Comparison of ENCODE assay signal across 7 mouse cellular contexts in genomic region chr1:133908659-133909575, GRCm38 (mm10). TPM values are rescaled to one million over a fixed set of nuclear protein-coding genes. Genes with fewer than 3 reads are reported as not detected.
DNase-seq lines count a peak whose midpoint lies in the region; ATAC-seq and TF ChIP-seq lines count a peak whose summit lies in the region.

No protein-coding gene starts in this region.

- H3K4me2 ChIP-seq in heart, embryonic 15.5 days, result peak overlapping the region; percentile 93

- H3K4me3 ChIP-seq in G1E (ENCODE audit: low read depth, low read length), result peak overlapping the region; percentile 69
- peak overlapping the region; percentile 51 for H3K4me3 ChIP-seq in heart, embryonic 15.5 days
- peak overlapping the region; percentile 56 for H3K4me3 ChIP-seq in small intestine, adult 2 months (ENCODE audit: low read depth, low read length)

- 12% methylated on average over 27 of the region's 27 CpGs for WGBS in heart, embryonic 15.5 days
- 4% methylated on average over 27 of the region's 27 CpGs for WGBS in small intestine, adult 2 months

- H3K9me3 ChIP-seq in G1E (replicated peaks), result no peaks in the 10 kb centered on the region
- H3K9me3 ChIP-seq in heart, embryonic 15.5 days (replicated peaks), result no peaks in the 10 kb centered on the region

- no peak for TF ChIP-seq CTCF in G1E (IDR thresholded peaks at IDR 0.05; ENCODE audit: low read depth, low read length)
- TF ChIP-seq CTCF in small intestine, adult 2 months (IDR thresholded peaks at IDR 0.05; ENCODE audit: extremely low read depth, insufficient read length, insufficient replicate concordance, low read depth, low read length), result peak; percentile 9; the same call in 1 of the 2 replicates

- H3K27me3 ChIP-seq in G1E (ENCODE audit: insufficient read depth, low read length), result peaks cover 44% of the 10 kb centered on the region
- H3K27me3 ChIP-seq in heart, embryonic 15.5 days, result peaks cover 17% of the 10 kb centered on the region; the same call in 1 of the 2 replicates
- no peaks in the 10 kb centered on the region; the same call in 1 of the 2 replicates for H3K27me3 ChIP-seq in small intestine, adult 2 months (ENCODE audit: control insufficient read depth, insufficient read depth, low read length)

- DNase-seq in CD4-positive, CD25-positive, alpha-beta regulatory T cell, adult 2 months (ENCODE audit: low read depth, low spot score), result peak; percentile 51
- peak; percentile 53 for DNase-seq in G1E (ENCODE audit: low spot score)
- DNase-seq in embryo, embryonic 11 days, result peak; percentile 53
- DNase-seq in kidney, postnatal 10 days, result peak; percentile 77
- DNase-seq in lung, postnatal 14 days, result peak; percentile 51

- peak overlapping the region; percentile 73 for H3K27ac ChIP-seq in heart, embryonic 15.5 days
- peak overlapping the region; percentile 37; the same call in 1 of the 2 replicates for H3K27ac ChIP-seq in small intestine, adult 2 months (ENCODE audit: insufficient read depth, low read depth, low read length)

- no peak for ATAC-seq in G1E (ENCODE audit: extremely low read depth, insufficient number of reproducible peaks, low FRiP score, poor library complexity, severe bottlenecking)
- peak; percentile 28; the same call in 1 of the 2 replicates for ATAC-seq in heart, embryonic 15.5 days (replicated peaks; ENCODE audit: insufficient number of reproducible peaks, insufficient read depth, low FRiP score, low read depth)

- H3K9ac ChIP-seq in heart, embryonic 15.5 days, result peak overlapping the region; percentile 65

- peaks cover 56% of the 10 kb centered on the region for H3K4me1 ChIP-seq in G1E (ENCODE audit: insufficient read depth, low read depth, low read length)
- peaks cover 21% of the 10 kb centered on the region for H3K4me1 ChIP-seq in heart, embryonic 15.5 days (replicated peaks)
- H3K4me1 ChIP-seq in small intestine, adult 2 months (ENCODE audit: control insufficient read depth, insufficient read depth, insufficient read length, low read length), result peaks cover 3% of the 10 kb centered on the region

- H3K36me3 ChIP-seq in G1E (replicated peaks), result no peaks in the 10 kb centered on the region
- H3K36me3 ChIP-seq in heart, embryonic 15.5 days, result no peaks in the 10 kb centered on the region
- no peaks in the 10 kb centered on the region for H3K36me3 ChIP-seq in small intestine, adult 2 months (ENCODE audit: control insufficient read depth, insufficient read depth, low read length)

- no peak; the same call in 1 of the 2 replicates for TF ChIP-seq POLR2A in small intestine, adult 2 months (IDR thresholded peaks at IDR 0.05; ENCODE audit: low read depth, low read length)

RNA-seq across cellular contexts. Expression of gene Optc, which starts 1.1 kb away (rescaled TPM):
- total RNA-seq in G1E (2014; fragmentation: Nextera tagmentation) (not detected in 2 replicates), G1E (2017) (0.12 TPM in 1 of 2 replicates, not detected in the other)
- polyA plus RNA-seq in G1E (2012), result not detected in 2 replicates
- polyA plus RNA-seq in heart, embryonic 15.5 days (2015; fragmentation: Nextera tagmentation; extraction: Ambion mirVana), result 0.18 and 0.36 TPM in 2 replicates
- polyA plus RNA-seq in small intestine, adult 2 months (2012; rRNA removed), result 5.0 and 8.3 TPM in 2 replicates

RNA-seq across cellular contexts. Expression of gene Prelp, which starts 12.3 kb away (rescaled TPM):
- total RNA-seq in G1E (2014; fragmentation: Nextera tagmentation), result not detected in 2 replicates
- total RNA-seq in G1E (2017), result 0.06 and 0.11 TPM in 2 replicates
- 0.04 and 0.10 TPM in 2 replicates for polyA plus RNA-seq in G1E (2012)
- polyA plus RNA-seq in heart, embryonic 15.5 days (2015; fragmentation: Nextera tagmentation; extraction: Ambion mirVana), result 4.0 and 5.8 TPM in 2 replicates
- 11.4 and 14.2 TPM in 2 replicates for polyA plus RNA-seq in small intestine, adult 2 months (2012; rRNA removed)
